Mouse (Mus musculus) neural tube, embryonic 14.5 days (tissue): Measurements from ENCODE around the gene Panx2. TPM values are rescaled to one million over a fixed set of nuclear protein-coding genes. Genes with fewer than 3 reads are reported as not detected.

Experiments used
- ATAC-seq: fragments of 200-750 bp; cut with Nextera tagmentation; 2 replicates; pipeline ENCODE4 v1.8.0; 2017; ENCODE audit warnings: low read depth, mild to moderate bottlenecking, moderate TSS enrichment, moderate library complexity
- H3K27ac ChIP-seq: fragments of 300-500 bp; sonication (generic); 2 replicates; pipeline ENCODE4 v1.5.1; 2014; ENCODE audit warnings: low read depth, mild to moderate bottlenecking, control low read depth, low read length, moderate library complexity, mixed read lengths
- H3K27me3 ChIP-seq: fragments of 300-500 bp; sonication (generic); 2 replicates; pipeline ENCODE4 v1.6.1; 2014; ENCODE audit warnings: low read length; ENCODE audit not compliant: control insufficient read depth, insufficient read depth
- H3K36me3 ChIP-seq: fragments of 300-500 bp; sonication (generic); 2 replicates; pipeline ENCODE4 v1.6.1; 2014; ENCODE audit warnings: low read length, mixed read lengths; ENCODE audit not compliant: control insufficient read depth, insufficient read depth
- H3K4me1 ChIP-seq: fragments of 300-500 bp; sonication (generic); 2 replicates; pipeline ENCODE4 v1.6.1; 2014; ENCODE audit warnings: low read length; ENCODE audit not compliant: control insufficient read depth, insufficient read depth
- H3K4me2 ChIP-seq: fragments of 300-500 bp; sonication (generic); 2 replicates; pipeline ENCODE4 v1.6.1; 2014; ENCODE audit warnings: mild to moderate bottlenecking, low read depth, low read length, control low read depth
- H3K4me3 ChIP-seq: fragments of 300-500 bp; sonication (generic); 2 replicates; pipeline ENCODE4 v1.5.1; 2014; ENCODE audit warnings: low read depth, low read length, control low read depth, mixed read lengths
- H3K9ac ChIP-seq: fragments of 300-500 bp; sonication (generic); replicated peaks from 2 replicates; pipeline ENCODE4 v1.6.1; 2014; ENCODE audit warnings: low read depth, mild to moderate bottlenecking, control low read depth, low read length, mixed read lengths
- H3K9me3 ChIP-seq: fragments of 300-500 bp; sonication (generic); 2 replicates; pipeline ENCODE4 v1.6.1; 2016; ENCODE audit warnings: low read length; ENCODE audit not compliant: control insufficient read depth
- WGBS: fragments of 180-500 bp; shearing (Covaris S2); extraction: QIAGEN DNeasy Blood & Tissue Kit; methylation state at CpG from one replicate; pipeline ENCODE4 v1.1.7; 2014; 5-methylcytosine and 5-hydroxymethylcytosine counted together
- polyA plus RNA-seq: library from polyadenylated mRNA; unstranded; fragments of >200 nt; fragmentation: Nextera tagmentation; extraction: Ambion mirVana; gene quantifications from 2 replicates; pipeline ENCODE4 v1.2.1, GENCODE M21; 2014

The Panx2 gene
- polyA plus RNA-seq, 1 experiment from 2014 or later = 8.0 TPM

DNA sequence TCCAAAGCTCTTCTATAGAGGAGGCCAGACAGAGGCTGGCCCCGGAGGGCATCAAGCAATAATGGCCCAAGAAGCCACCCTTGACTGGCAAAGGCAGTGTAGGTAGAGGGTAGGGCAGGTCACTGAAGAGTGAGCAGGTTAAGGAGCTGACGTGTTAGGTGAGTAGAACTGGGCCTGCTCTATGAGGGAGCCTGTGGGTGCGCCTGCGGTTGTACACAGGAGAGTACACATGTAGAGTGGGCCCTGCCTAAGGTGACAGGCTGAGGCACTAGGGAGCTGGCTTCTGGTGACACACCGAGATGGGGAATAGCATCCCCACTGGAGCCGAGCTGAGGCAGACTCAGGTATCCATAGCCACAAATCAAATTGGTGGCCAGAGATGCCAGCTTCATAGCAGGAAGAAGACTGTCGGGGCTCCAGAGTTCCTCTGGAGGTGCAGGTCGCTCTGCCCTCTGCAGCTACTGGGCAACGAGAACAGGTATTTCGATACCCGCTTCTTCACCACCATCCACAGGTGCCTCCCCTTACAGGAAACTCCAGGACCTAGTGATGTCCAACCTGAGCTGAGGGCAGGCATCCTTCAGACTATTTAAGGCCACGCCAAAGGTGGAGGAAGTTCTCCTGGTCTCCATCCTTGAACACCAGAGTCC, 1.4 kb downstream of the Panx2 start:
- Histone ChIP-seq H3K36me3 (no peaks in the 10 kb centered on the region), H3K4me2 (peak overlapping the region; percentile 84), H3K4me3 (peak overlapping the region; percentile 67), H3K9ac (peak overlapping the region; percentile 79), H3K27ac (no peak overlapping the region), H3K27me3 (0 out of 2 replicates have a peak, but pooled peaks cover 3% of the 10 kb centered on the region), H3K4me1 (peaks cover 11% of the 10 kb centered on the region; the same call in 1 of the 2 replicates), H3K9me3 (no peaks in the 10 kb centered on the region)
- 90% methylated on average over 12 of the region's 12 CpGs for WGBS
- no peak; the same call in 1 of the 2 replicates for ATAC-seq

GRCm38 (mm10) chr15:89061761-89062517, 2.4 kb downstream of the Panx2 start:
- Histone ChIP-seq H3K27me3 (peaks cover 9% of the 10 kb centered on the region; the same call in 1 of the 2 replicates), H3K4me1 (peaks cover 11% of the 10 kb centered on the region; the same call in 1 of the 2 replicates), H3K9ac (no peak overlapping the region), H3K27ac (no peak overlapping the region), H3K36me3 (no peaks in the 10 kb centered on the region), H3K4me2 (no peak overlapping the region), H3K9me3 (no peaks in the 10 kb centered on the region), H3K4me3 (no peak overlapping the region)
- 89% methylated on average over 6 of the region's 6 CpGs for WGBS
- no peak for ATAC-seq

DNA sequence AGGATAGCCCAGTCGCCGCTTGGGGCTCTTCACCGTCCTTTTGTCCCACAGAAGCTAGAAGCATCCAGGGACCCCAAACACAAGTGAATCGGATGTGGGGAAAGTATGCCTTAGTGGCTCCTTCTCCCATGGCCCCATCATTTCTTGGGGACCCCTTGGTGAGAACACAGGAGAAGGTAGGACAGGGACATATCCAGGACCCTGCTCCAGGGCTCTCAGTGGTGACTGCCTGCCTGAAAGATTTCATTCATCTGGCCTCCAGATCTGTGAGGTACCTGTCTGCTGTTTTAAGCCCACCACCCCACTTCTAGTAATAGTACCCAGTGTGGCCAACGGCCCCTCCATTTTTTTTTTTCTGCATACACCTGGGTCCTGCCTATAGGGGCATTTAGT, 3.0 kb downstream of the Panx2 start:
- Histone ChIP-seq H3K9ac (no peak overlapping the region), H3K27me3 (peaks cover 12% of the 10 kb centered on the region), H3K36me3 (no peaks in the 10 kb centered on the region), H3K4me1 (peaks cover 11% of the 10 kb centered on the region; the same call in 1 of the 2 replicates), H3K9me3 (no peaks in the 10 kb centered on the region), H3K4me2 (no peak overlapping the region), H3K27ac (no peak overlapping the region), H3K4me3 (no peak overlapping the region)
- ATAC-seq = no peak
- WGBS = 89% methylated on average over 5 of the region's 5 CpGs

- WGBS = 85% methylated on average over 7 of the region's 7 CpGs
- no peak overlapping the region for H3K4me2 ChIP-seq
- H3K4me1 ChIP-seq = peaks cover 11% of the 10 kb centered on the region; the same call in 1 of the 2 replicates
- H3K36me3 ChIP-seq = 0 out of 2 replicates have a peak, but pooled peaks cover 2% of the 10 kb centered on the region
- H3K9me3 ChIP-seq = no peaks in the 10 kb centered on the region
- no peak overlapping the region for H3K27ac ChIP-seq
- ATAC-seq = no peak
- no peak overlapping the region for H3K4me3 ChIP-seq
- H3K9ac ChIP-seq = no peak overlapping the region
- H3K27me3 ChIP-seq = peaks cover 12% of the 10 kb centered on the region
These were observed 3.5 kb downstream of the Panx2 start for GRCm38 (mm10) chr15:89063001-89063400.

DNA sequence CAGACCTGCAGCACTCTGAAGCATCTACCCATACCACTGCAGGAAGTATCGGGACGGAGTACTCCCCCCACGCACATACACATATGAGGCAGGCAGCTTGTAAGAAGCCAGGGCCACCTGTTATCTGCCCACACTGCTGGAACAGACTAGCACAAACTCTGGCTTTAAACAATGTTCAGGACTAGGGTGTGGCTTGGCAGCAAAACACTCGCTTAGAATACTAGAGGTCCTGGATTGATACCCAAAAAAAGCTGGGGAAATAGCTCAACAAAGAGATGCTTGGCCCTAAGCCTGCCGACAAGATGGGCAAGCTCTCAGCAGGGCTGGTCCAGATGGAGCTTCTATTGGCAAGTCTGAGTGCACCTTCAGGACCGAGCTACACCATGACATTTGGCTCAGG, 4.0 kb downstream of the Panx2 start:
- H3K4me2 ChIP-seq = no peak overlapping the region
- no peaks in the 10 kb centered on the region for H3K9me3 ChIP-seq
- peaks cover 11% of the 10 kb centered on the region; the same call in 1 of the 2 replicates for H3K4me1 ChIP-seq
- no peak overlapping the region for H3K4me3 ChIP-seq
- 75% methylated on average over 6 of the region's 6 CpGs for WGBS
- H3K27ac ChIP-seq = no peak overlapping the region
- no peak for ATAC-seq
- no peak overlapping the region for H3K9ac ChIP-seq
- H3K27me3 ChIP-seq = peaks cover 12% of the 10 kb centered on the region
- peaks cover 7% of the 10 kb centered on the region; the same call in 1 of the 2 replicates for H3K36me3 ChIP-seq

GRCm38 (mm10) chr15:89064891-89065290, 5.4 kb downstream of the Panx2 start:
- Histone ChIP-seq H3K27me3 (peaks cover 12% of the 10 kb centered on the region), H3K27ac (no peak overlapping the region), H3K36me3 (peaks cover 9% of the 10 kb centered on the region; the same call in 1 of the 2 replicates), H3K4me1 (0 out of 2 replicates have a peak, but pooled peaks cover 8% of the 10 kb centered on the region), H3K4me3 (no peak overlapping the region), H3K4me2 (no peak overlapping the region), H3K9ac (no peak overlapping the region), H3K9me3 (no peaks in the 10 kb centered on the region)
- ATAC-seq = no peak
- 91% methylated on average over 5 of the region's 5 CpGs for WGBS

DNA sequence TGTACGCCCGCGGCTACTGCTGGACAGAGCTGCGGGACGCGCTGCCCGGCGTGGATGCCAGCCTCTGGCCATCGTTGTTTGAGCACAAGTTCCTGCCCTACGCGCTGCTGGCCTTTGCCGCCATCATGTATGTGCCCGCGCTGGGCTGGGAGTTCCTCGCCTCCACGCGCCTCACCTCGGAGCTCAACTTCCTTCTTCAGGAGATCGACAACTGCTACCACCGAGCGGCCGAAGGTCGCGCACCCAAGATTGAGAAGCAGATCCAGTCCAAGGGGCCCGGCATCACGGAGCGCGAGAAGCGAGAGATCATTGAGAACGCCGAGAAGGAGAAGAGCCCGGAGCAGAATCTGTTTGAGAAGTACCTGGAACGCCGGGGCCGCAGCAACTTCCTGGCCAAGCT, 8.1 kb downstream of the Panx2 start:
- Histone ChIP-seq H3K9ac (no peak overlapping the region), H3K9me3 (no peaks in the 10 kb centered on the region), H3K36me3 (peaks cover 9% of the 10 kb centered on the region; the same call in 1 of the 2 replicates), H3K4me3 (no peak overlapping the region), H3K4me2 (no peak overlapping the region), H3K27ac (no peak overlapping the region), H3K27me3 (peaks cover 12% of the 10 kb centered on the region), H3K4me1 (no peaks in the 10 kb centered on the region)
- WGBS = 32% methylated on average over 35 of the region's 35 CpGs
- no peak for ATAC-seq

DNA sequence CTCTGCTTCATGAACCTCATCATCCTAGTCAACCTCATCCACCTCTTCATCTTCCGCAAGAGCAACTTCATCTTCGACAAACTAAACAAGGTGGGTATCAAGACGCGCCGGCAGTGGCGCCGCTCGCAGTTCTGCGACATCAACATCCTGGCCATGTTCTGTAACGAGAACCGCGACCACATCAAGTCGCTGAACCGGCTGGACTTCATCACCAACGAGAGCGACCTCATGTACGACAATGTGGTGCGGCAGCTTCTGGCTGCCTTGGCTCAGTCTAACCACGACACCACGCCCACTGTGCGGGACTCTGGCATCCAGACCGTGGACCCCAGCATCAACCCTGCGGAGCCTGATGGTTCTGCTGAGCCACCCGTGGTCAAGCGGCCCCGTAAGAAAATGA, 8.7 kb downstream of the Panx2 start:
- Histone ChIP-seq H3K4me1 (no peaks in the 10 kb centered on the region), H3K4me3 (no peak overlapping the region), H3K36me3 (peaks cover 9% of the 10 kb centered on the region; the same call in 1 of the 2 replicates), H3K4me2 (no peak overlapping the region), H3K27ac (no peak overlapping the region), H3K9ac (no peak overlapping the region), H3K9me3 (no peaks in the 10 kb centered on the region), H3K27me3 (peaks cover 12% of the 10 kb centered on the region)
- ATAC-seq = no peak
- WGBS = 29% methylated on average over 26 of the region's 26 CpGs

DNA sequence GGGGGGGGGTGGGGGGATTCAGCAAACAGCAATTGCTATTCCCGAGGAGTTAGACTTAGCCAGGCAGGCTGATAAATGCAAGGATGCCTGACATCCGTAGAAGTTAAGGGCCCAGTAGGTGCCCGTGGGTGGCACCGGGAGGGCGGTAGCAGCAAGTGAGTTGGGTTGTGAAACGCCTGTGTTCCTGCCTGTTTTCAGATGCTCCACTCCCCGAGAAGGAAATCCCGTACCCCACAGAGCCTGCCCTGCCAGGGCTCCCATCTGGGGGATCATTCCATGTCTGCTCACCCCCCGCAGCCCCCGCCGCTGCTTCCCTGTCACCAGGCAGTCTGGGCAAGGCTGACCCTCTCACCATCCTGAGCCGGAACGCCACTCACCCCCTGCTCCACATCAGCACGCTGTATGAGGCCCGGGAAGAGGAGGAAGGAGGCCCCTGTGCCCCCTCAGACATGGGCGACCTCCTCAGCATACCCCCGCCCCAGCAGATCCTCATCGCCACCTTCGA, 9.9 kb downstream of the Panx2 start:
- Histone ChIP-seq H3K4me1 (peaks cover under 1% of the 10 kb centered on the region; the same call in 1 of the 2 replicates), H3K4me2 (no peak overlapping the region), H3K27ac (no peak overlapping the region), H3K27me3 (peaks cover 12% of the 10 kb centered on the region), H3K4me3 (no peak overlapping the region), H3K9ac (no peak overlapping the region), H3K9me3 (no peaks in the 10 kb centered on the region), H3K36me3 (peaks cover 9% of the 10 kb centered on the region; the same call in 1 of the 2 replicates)
- 87% methylated on average over 17 of the region's 19 CpGs for WGBS
- ATAC-seq = no peak
